Mouse (Mus musculus) spleen, postnatal 4 days (tissue): ENCODE results near the gene Adarb2.

ENCODE experiments used
- DNase-seq, 2 experiments: peaks; one replicate each; pipeline ENCODE4 v3.0.0; 2022; ENCODE audit warnings: low spot score in 2 of 2

The Adarb2 gene

DNA sequence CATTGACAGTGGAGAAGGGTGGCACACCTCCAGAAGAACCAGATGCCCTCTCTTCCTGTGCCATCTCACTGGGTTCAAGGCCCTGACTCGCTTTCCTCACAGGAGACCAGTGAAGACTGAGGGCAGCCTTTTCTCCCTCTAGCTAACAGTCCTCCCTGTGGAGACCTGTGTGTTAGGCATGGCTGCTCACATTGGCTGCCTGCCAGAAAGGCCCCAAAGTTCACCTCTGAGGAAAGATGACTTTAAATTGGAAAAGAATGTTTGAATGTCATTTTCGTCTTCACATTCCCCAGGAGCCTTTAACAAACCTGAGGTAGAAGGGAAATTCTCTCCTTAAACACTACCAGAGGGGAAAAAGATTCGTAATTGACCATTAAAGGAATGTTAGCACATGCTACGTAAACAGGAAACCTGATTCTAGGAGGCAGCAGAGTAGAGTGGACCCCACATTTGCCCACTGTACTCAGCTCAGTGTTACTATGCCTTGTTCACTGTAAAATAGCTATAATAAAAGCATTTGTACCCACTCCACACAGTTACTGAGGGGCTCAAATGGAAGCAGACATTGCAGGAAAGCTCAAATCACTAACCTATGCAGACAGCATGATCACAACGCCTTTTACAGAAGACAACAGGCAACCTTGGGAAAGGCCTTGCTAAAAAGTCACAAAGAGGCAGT lies 285.2 kb downstream of the Adarb2 start:
- no peak for DNase-seq

DNA sequence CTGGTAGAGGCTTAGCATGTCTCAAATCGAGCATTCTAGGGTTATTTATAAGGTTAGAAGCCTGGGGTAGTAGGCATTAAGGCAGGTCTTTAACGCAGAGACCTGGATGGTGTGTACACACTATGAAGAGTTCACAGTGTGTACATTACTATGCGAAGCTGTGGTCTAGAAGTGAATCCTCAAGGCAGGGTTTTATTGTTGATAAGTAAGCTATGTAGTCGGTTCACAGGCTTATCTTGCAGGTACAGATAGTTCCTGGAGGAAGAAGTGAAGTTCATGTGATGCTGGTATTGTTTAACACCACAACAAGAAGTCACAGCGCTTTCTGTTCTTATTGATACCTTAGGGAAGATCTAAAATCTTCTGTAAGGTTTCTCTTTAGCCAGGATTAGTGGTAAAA lies 290.7 kb downstream of the Adarb2 start:
- DNase-seq = no peak

- DNase-seq = no peak
These were observed 296.9 kb downstream of the Adarb2 start for GRCm38 (mm10) chr13:8499551-8499950.

GRCm38 (mm10) chr13:8511069-8511817 lies 308.6 kb downstream of the Adarb2 start:
- no peak for DNase-seq

GRCm38 (mm10) chr13:8515979-8516715 lies 313.5 kb downstream of the Adarb2 start:
- DNase-seq = no peak

- DNase-seq = no peak
These were observed 316.5 kb downstream of the Adarb2 start for GRCm38 (mm10) chr13:8519204-8519603.

GRCm38 (mm10) chr13:8525748-8526631 lies 323.3 kb downstream of the Adarb2 start:
- no peak for DNase-seq

DNA sequence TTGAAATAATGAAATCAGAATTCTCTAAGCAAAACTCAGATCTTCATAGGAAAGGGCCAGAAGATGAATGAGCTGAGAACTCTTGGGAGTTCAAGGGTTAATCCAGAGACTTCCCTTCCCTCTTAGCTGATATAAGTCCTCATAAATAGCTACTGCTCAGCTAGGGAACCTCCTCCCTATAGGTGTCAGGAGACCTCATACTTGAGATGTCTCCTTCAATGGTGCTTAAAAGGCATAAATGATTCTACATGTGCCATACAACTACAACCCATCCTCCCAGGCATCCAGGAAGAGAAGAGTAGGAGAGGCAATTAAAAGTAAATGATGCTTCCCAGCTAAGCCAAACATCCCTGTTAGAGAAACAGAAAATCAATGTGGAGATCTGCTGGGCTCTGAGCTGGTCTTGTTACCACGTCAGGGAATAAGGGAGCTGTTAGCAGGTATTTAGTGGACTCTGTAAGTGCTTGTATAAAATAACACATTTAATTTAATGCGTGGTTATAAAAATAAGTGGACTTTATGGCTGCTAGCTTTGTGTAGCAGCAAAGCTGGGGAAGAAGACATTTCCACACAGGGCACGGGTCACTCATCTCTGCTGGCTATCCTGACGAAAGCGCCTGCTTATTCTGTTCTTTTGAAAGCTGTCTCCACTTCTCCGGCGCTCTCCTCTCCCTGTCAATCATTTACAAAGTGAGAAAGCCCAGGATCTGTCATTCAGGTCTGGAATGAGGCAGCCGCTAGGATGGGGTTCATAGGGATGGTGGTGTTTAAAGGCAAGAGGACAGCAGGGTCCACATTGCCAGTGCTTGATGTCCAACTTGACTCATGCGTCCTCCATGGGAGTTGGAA lies 331.8 kb downstream of the Adarb2 start:
- no peak for DNase-seq

- DNase-seq = no peak
These were observed 335.8 kb downstream of the Adarb2 start for GRCm38 (mm10) chr13:8538481-8538880.

- no peak for DNase-seq
These were observed 336.2 kb downstream of the Adarb2 start for GRCm38 (mm10) chr13:8538896-8539295.

DNA sequence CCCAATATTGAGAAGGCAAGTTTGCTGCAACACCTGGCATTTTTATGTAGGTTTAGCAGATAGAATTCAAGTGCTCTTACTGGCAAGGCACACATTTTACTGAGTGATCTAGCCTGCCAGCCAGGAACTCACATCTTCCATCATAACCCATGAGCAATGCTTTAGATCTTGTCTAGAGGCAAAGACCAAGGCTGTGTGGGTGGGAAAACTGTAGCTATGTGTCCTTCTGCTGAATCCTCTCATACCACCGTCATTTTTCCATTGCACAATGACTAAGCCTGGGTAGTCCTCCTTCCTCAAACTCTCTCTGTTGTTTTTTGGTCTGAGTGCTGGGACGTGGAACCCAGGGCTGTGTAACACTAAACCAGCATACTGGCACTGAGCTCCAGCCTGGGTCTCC lies 340.0 kb downstream of the Adarb2 start:
- no peak for DNase-seq

- DNase-seq = no peak
These were observed 349.6 kb downstream of the Adarb2 start for GRCm38 (mm10) chr13:8552242-8552641.

GRCm38 (mm10) chr13:8557784-8558183 lies 355.1 kb downstream of the Adarb2 start:
- DNase-seq = no peak

GRCm38 (mm10) chr13:8560485-8560884 lies 357.8 kb downstream of the Adarb2 start:
- no peak for DNase-seq

- DNase-seq = no peak
These were observed 360.5 kb downstream of the Adarb2 start for GRCm38 (mm10) chr13:8563161-8563560.

DNA sequence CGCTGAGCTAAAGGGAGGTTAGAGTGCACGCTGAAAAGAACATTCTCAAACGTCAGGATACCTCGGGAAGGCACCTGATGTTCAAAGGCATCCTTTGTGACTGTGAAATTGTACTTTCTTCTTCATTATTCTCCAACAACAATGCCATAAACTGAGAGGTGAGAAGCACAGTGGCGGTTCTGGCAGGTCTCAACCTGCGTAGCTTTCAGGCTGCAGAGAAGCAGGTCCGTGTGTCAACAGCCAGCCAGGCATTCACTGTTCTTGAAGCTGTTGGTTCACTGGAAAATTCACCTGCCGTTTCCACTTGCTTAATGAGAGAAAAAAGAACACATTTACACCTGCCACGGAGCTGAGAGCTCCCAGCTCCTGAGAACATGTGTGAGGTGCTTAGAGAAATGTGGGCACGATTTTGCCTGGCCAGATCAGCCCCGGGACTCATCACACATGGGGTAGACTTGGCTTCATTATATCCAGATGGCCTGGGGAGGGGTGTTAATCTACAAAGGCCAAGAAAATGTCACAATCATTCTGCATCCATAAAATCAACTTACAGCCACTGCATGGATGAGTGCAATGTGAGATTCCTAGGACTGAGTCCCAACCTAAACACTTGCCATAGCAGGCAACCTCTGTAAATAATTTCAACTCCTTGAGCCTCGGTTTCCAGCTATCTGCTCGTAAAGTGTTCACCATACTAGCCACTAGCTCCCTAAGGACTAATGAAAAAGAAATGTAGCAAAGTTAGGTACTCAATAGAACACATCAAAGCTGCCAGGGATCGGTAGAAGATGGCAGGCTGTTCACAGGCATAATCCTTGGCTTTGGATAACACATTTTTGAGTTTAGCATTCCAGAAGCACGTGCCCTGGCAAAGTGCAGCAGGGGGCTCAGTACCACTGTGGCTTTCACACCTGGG lies 364.7 kb downstream of the Adarb2 start:
- DNase-seq = no peak

DNA sequence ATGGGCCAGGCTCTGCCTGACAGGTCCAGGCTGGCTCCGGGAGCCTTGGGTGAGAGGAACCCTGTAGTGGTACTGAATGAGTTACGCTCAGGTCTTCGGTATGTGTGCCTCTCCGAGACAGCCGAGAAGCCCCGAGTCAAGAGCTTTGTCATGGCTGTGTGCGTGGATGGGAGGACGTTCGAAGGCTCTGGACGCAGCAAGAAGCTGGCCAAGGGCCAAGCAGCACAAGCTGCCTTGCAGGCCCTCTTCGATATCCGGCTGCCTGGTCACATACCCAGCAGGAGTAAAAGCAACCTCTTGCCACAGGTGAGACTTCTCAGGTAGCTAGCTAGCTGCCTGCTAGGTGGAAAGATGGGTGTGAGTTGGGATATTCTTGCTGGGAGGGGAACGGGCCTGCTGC lies 367.6 kb downstream of the Adarb2 start:
- DNase-seq = no peak

- DNase-seq = no peak
These were observed 371.2 kb downstream of the Adarb2 start for GRCm38 (mm10) chr13:8573908-8574307.

DNA sequence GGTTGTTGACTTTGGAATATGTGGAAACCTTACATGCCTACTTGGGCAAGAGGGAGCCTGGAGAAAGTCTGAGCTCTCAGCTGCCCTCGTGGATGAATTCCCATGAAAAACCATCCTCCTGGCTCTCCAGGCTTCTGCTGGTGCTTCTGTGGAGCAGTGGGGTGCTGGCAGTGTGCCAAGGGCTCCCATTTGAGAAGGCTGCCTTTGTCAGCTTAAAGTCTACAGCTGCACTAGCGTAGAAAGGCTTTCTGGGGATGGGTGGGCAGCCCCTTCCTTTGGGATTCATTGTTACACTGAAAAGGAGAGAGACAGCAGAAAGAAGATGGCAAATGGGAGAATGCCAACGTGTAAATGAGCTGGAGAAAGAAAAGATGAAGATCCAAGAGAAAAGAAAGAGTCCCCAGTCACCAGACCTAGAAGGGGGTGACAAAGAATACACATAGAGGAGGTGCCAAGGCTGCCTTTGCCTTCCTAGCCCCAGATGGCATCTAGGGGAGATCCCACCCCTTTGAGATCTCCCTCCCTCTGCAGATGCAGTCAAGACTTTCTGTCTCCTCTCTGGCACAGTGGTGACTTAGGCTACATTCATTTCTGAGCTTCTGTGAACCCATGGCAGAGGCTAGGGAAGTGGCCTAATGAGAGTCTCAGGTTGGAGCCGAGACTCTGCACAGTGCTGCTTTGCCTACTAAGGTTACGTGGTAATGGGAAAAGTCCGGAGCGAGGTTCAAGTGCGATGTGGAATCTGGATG lies 381.8 kb downstream of the Adarb2 start:
- DNase-seq = no peak
